Mouse (Mus musculus) kidney, postnatal 0 days (tissue): Measurements from ENCODE around the gene Hdac7. TPM values are rescaled to one million over a fixed set of nuclear protein-coding genes. Genes with fewer than 3 reads are reported as not detected.

ENCODE experiments used
- ATAC-seq: fragments of 200-750 bp; cut with Nextera tagmentation; replicated peaks from 2 replicates; pipeline ENCODE4 v1.8.0; 2017; ENCODE audit warnings: low read depth, moderate number of reproducible peaks, moderate TSS enrichment, moderate library complexity; ENCODE audit not compliant: low FRiP score
- DNase-seq: peaks from one replicate; pipeline ENCODE4 v3.0.0-alpha.2; 2016; ENCODE audit warnings: low spot score
- H3K27ac ChIP-seq: fragments of 300-500 bp; sonication (generic); 2 replicates; pipeline ENCODE4 v1.5.1; 2014; ENCODE audit warnings: mild to moderate bottlenecking
- H3K27me3 ChIP-seq: fragments of 300-500 bp; sonication (generic); 2 replicates; pipeline ENCODE4 v1.6.1; 2014; ENCODE audit warnings: low read length, mixed read lengths; ENCODE audit not compliant: insufficient read depth
- H3K36me3 ChIP-seq: fragments of 300-500 bp; sonication (generic); 2 replicates; pipeline ENCODE4 v1.6.1; 2014; ENCODE audit warnings: low read length, mixed read lengths; ENCODE audit not compliant: insufficient read depth
- H3K4me1 ChIP-seq: fragments of 300-500 bp; sonication (generic); replicated peaks from 2 replicates; pipeline ENCODE4 v1.6.1; 2014; ENCODE audit warnings: antibody characterized with exemption, low read length, mixed read lengths; ENCODE audit not compliant: insufficient read depth
- H3K4me2 ChIP-seq: fragments of 300-500 bp; sonication (generic); 2 replicates; pipeline ENCODE4 v1.6.1; 2014; ENCODE audit warnings: mild to moderate bottlenecking, low read length, moderate library complexity, mixed read lengths
- H3K4me3 ChIP-seq: fragments of 300-500 bp; sonication (generic); replicated peaks from 2 replicates; pipeline ENCODE4 v1.5.1; 2014; ENCODE audit warnings: low read depth, low read length
- H3K9ac ChIP-seq: fragments of 300-500 bp; sonication (generic); 2 replicates; pipeline ENCODE4 v1.6.1; 2014; ENCODE audit warnings: low read depth, low read length
- H3K9me3 ChIP-seq: fragments of 300-500 bp; sonication (generic); replicated peaks from 2 replicates; pipeline ENCODE4 v1.6.1; 2016; ENCODE audit warnings: low read length, inconsistent platforms, mixed read lengths
- CTCF ChIP-seq: IDR thresholded peaks from 2 replicates; pipeline ENCODE4 v1.5.1; 2016; ENCODE audit warnings: antibody characterized with exemption, low read depth, mild to moderate bottlenecking, moderate library complexity
- WGBS: fragments of 180-500 bp; shearing (Covaris S2); extraction: QIAGEN DNeasy Blood & Tissue Kit; methylation state at CpG from one replicate; pipeline ENCODE4 v1.1.7; 2014; 5-methylcytosine and 5-hydroxymethylcytosine counted together
- polyA plus RNA-seq: library from polyadenylated mRNA; unstranded; fragments of >200 nt; fragmentation: Nextera tagmentation; extraction: Ambion mirVana; gene quantifications from 2 replicates; pipeline ENCODE4 v1.2.1, GENCODE M21; 2015

The Hdac7 gene
- polyA plus RNA-seq, 1 experiment from 2014 or later: 24.7 TPM

GRCm38 (mm10) chr15:97760952-97761351 is 83.3 kb downstream of the Hdac7 start:
- Histone ChIP-seq H3K27me3 (no peaks in the 10 kb centered on the region), H3K27ac (no peak overlapping the region), H3K4me3 (no peak overlapping the region), H3K4me1 (peaks cover 15% of the 10 kb centered on the region), H3K36me3 (peaks cover 37% of the 10 kb centered on the region), H3K9me3 (no peaks in the 10 kb centered on the region), H3K4me2 (no peak overlapping the region), H3K9ac (no peak overlapping the region)
- ATAC-seq (no peak), DNase-seq (no peak)
- 59% methylated on average over 5 of the region's 5 CpGs for WGBS
- TF ChIP-seq CTCF: no peak

GRCm38 (mm10) chr15:97760006-97760405 is 84.3 kb downstream of the Hdac7 start:
- H3K4me2 ChIP-seq: no peak overlapping the region
- H3K9ac ChIP-seq: no peak overlapping the region
- 87% methylated on average over 9 of the region's 9 CpGs for WGBS
- no peaks in the 10 kb centered on the region for H3K27me3 ChIP-seq
- H3K4me1 ChIP-seq: peaks cover 8% of the 10 kb centered on the region; the same call in 1 of the 2 replicates
- no peak for DNase-seq
- ATAC-seq: no peak
- H3K36me3 ChIP-seq: peaks cover 45% of the 10 kb centered on the region
- no peak overlapping the region for H3K27ac ChIP-seq
- no peak for TF ChIP-seq CTCF
- H3K9me3 ChIP-seq: no peaks in the 10 kb centered on the region
- H3K4me3 ChIP-seq: no peak overlapping the region

GRCm38 (mm10) chr15:97755361-97755760 is 88.9 kb downstream of the Hdac7 start:
- DNase-seq: no peak
- Histone ChIP-seq H3K36me3 (peaks cover 46% of the 10 kb centered on the region), H3K4me2 (no peak overlapping the region), H3K27me3 (no peaks in the 10 kb centered on the region), H3K9me3 (no peaks in the 10 kb centered on the region), H3K4me3 (no peak overlapping the region), H3K4me1 (peaks cover 3% of the 10 kb centered on the region; the same call in 1 of the 2 replicates), H3K9ac (no peak overlapping the region), H3K27ac (no peak overlapping the region)
- ATAC-seq: no peak
- 49% methylated on average over 8 of the region's 8 CpGs for WGBS
- no peak for TF ChIP-seq CTCF

- WGBS: 60% methylated on average over 6 of the region's 6 CpGs
- Histone ChIP-seq H3K4me1 (peaks cover 3% of the 10 kb centered on the region; the same call in 1 of the 2 replicates), H3K9me3 (no peaks in the 10 kb centered on the region), H3K36me3 (peaks cover 39% of the 10 kb centered on the region), H3K27ac (no peak overlapping the region), H3K27me3 (no peaks in the 10 kb centered on the region), H3K9ac (no peak overlapping the region), H3K4me2 (no peak overlapping the region), H3K4me3 (no peak overlapping the region)
- no peak for DNase-seq
- ATAC-seq: no peak
- TF ChIP-seq CTCF: no peak
Observed at GRCm38 (mm10) chr15:97754476-97754875, 89.8 kb downstream of the Hdac7 start.

- Histone ChIP-seq H3K36me3 (peaks cover 41% of the 10 kb centered on the region), H3K27ac (no peak overlapping the region), H3K9me3 (no peaks in the 10 kb centered on the region), H3K4me2 (no peak overlapping the region), H3K4me3 (no peak overlapping the region), H3K4me1 (peaks cover 3% of the 10 kb centered on the region; the same call in 1 of the 2 replicates), H3K9ac (no peak overlapping the region), H3K27me3 (no peaks in the 10 kb centered on the region)
- no peak for DNase-seq
- no peak for ATAC-seq
- TF ChIP-seq CTCF: no peak
- 90% methylated on average over 5 of the region's 5 CpGs for WGBS
Observed at GRCm38 (mm10) chr15:97752491-97752890, 91.8 kb downstream of the Hdac7 start.

- Histone ChIP-seq H3K9me3 (no peaks in the 10 kb centered on the region), H3K4me1 (peaks cover 3% of the 10 kb centered on the region; the same call in 1 of the 2 replicates), H3K27me3 (no peaks in the 10 kb centered on the region), H3K4me3 (no peak overlapping the region), H3K27ac (no peak overlapping the region), H3K36me3 (peaks cover 38% of the 10 kb centered on the region), H3K9ac (no peak overlapping the region), H3K4me2 (no peak overlapping the region)
- 76% methylated on average over 2 of the region's 2 CpGs for WGBS
- ATAC-seq (no peak), DNase-seq (no peak)
- TF ChIP-seq CTCF: peak; percentile 66
Observed at GRCm38 (mm10) chr15:97751676-97752075, 92.6 kb downstream of the Hdac7 start.

GRCm38 (mm10) chr15:97750697-97751096 is 93.6 kb downstream of the Hdac7 start:
- no peak for TF ChIP-seq CTCF
- Histone ChIP-seq H3K4me2 (no peak overlapping the region), H3K4me3 (no peak overlapping the region), H3K36me3 (peaks cover 35% of the 10 kb centered on the region), H3K4me1 (peaks cover 3% of the 10 kb centered on the region; the same call in 1 of the 2 replicates), H3K27me3 (no peaks in the 10 kb centered on the region), H3K9me3 (no peaks in the 10 kb centered on the region), H3K9ac (no peak overlapping the region), H3K27ac (no peak overlapping the region)
- peak; percentile 62 for DNase-seq
- ATAC-seq: peak; percentile 50
- 21% methylated on average over 12 of the region's 12 CpGs for WGBS
